Mouse (Mus musculus): ENCODE measurements around the gene Nfia. TPM values are rescaled to one million over a fixed set of nuclear protein-coding genes. Genes with fewer than 3 reads are reported as not detected.
A peak's percentile ranks its signal among the peaks of the same experiment; 100 is the strongest.

The Nfia gene
- total RNA-seq, 4 experiments from 2014 or later = 109 to 137 (median 121) TPM

- DNase-seq (ENCODE audit: low spot score) = no peak
These were observed 6.4 kb upstream of the Nfia start for GRCm38 (mm10) chr4:97766100-97766499.

GRCm38 (mm10) chr4:97767025-97767424 lies 5.5 kb upstream of the Nfia start:
- DNase-seq (ENCODE audit: low spot score) = no peak

DNA sequence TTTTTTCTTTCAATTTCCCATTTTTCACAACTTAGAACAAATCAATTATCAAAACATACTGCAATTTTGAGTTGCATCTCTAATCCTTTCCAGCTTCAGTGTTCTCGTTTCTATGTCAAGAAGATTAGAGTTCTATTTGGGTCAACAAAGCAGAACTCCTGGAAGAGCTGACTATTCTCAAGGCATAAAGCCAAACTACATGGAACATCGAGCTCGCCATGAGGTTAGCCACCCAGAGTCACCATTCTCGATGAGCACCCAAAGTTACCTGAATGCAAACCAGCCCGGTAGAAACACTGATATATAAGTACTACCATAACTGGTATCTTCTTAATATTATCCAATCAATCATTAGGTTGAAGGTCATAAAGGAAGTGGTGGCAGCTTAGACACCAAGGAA lies 5.0 kb upstream of the Nfia start:
- no peak for DNase-seq (ENCODE audit: low spot score)

GRCm38 (mm10) chr4:97769861-97770260 lies 2.7 kb upstream of the Nfia start:
- no peak for DNase-seq (ENCODE audit: low spot score)

DNA sequence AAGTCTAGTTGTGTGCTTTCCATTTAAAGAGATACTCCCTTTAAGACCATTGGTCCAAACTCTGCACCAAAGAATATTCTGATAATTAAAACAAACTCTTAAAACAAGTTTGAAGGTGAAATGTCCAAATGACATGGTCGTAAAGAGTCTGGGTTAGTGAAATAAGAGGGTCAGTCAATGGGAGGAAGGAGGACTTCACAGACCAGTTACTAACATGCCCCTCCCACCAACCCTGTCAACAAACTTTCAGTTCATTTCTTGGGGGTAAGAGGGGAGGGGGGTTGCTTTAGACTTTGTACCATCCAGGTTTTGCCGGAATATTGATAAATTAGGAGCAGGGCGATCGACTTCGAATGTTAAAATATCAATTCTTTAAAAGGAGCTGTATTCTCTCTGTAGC lies 1.1 kb upstream of the Nfia start:
- no peak for DNase-seq (ENCODE audit: low spot score)

DNA sequence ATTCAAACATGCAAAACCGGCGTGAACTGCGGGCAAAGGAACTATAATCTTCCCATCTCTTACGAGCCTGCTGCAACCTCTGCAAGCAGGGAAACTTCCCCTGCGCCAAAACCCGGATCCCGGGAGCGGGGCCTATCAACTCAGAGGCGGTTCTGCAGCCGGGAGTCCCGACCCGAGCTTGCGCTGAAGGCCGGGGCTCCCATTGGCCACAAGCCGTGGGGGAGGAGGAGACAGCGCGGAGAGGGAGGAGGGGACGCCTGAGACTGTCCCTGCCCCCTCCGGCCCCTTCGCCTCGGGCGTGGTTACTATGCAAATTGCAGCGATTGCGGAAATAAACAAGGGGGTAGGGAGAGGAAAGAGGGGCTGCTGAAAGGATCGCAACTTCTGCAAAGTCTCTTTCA lies 450 bp upstream of the Nfia start:
- DNase-seq (ENCODE audit: low spot score) = peak; percentile 99

DNA sequence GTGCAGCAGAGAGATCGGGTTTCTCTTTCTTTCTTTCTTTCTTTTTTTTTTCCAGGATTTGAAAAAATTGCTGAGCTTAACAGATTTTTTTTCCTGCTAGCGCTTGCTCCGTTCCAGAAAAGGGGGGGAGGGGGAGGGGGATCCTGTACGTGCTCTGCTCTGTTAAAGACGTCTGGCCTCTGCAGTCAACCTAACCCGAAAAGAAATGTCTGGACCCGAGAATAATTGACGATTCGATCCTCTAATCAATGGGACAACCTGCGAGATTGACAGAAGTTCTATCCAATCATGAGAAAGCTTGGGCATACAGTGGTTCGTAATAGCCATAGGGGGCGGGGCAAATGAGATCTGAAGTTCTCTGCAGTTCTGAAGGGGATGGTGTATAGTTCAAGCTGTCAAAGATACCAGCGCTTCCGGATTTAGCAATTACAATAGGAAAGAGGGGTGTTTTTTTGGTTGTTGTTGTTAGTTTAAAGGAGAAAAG lies 618 bp downstream of the Nfia start:
- peak; percentile 100 for DNase-seq (ENCODE audit: low spot score)

DNA sequence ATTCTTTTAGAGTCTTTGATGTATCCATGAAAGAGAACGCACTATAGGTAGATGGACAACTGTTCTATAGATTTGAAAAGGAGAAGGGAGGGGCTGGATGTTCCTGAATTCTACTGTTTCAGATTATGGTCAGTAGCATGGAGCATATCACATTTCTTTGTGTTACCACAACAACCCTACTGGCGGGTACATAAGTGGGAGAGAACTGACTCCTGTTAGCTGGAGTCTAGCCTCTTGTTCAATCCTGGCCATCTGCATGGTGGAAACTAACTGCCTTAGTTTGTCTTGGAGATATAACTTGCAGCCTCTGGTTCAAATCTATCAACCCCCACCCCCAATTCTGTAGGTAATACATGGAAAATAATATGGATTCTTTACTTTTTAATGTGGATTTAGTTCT lies 1.3 kb downstream of the Nfia start:
- no peak for DNase-seq (ENCODE audit: low spot score)

DNA sequence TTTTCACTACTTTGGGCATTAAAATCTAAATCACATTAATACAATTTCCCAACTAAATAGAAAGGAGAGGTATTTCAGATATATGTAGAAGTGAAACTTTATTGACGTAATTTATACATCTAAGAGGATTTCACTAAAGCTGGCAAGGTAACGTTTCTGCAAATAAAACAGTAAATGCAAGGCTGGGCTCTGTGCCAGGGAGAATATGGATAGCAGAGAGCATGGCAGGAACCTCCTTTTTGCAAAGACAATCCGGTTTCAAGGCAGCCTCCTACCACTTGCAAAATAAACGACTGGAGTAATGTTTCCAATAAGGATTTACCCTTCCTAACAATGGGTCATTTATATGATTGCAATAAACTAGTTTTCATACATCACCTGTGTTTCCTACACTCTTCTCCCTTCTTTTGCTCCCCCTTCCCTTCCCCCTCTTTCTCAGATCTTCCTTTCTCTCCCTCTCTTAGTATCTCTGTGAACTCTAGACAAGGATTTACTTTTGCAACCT lies 2.0 kb downstream of the Nfia start:
- DNase-seq (ENCODE audit: low spot score) = no peak

DNA sequence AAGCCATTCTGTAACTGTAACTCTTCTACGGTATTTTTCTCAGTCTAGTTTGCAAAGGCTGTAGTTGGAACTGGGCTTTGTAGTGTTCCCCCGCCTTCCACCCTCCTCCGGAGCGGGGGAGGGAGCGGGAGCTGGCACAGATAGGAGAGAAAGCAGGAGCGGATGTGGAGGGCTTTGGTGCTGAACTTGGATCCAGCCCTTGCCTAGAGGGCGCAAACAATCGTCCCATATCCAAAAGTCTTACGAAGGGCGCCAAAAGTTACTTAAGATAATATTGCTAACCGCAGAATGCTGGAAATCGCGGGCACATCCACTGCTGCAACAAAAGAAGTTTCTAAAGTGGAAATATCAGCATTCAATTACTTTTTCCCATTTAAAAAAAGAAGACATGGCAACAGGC lies 2.5 kb downstream of the Nfia start:
- DNase-seq (ENCODE audit: low spot score) = peak; percentile 82

- no peak for DNase-seq (ENCODE audit: low spot score)
These were observed 3.1 kb downstream of the Nfia start for GRCm38 (mm10) chr4:97775494-97776265.

DNA sequence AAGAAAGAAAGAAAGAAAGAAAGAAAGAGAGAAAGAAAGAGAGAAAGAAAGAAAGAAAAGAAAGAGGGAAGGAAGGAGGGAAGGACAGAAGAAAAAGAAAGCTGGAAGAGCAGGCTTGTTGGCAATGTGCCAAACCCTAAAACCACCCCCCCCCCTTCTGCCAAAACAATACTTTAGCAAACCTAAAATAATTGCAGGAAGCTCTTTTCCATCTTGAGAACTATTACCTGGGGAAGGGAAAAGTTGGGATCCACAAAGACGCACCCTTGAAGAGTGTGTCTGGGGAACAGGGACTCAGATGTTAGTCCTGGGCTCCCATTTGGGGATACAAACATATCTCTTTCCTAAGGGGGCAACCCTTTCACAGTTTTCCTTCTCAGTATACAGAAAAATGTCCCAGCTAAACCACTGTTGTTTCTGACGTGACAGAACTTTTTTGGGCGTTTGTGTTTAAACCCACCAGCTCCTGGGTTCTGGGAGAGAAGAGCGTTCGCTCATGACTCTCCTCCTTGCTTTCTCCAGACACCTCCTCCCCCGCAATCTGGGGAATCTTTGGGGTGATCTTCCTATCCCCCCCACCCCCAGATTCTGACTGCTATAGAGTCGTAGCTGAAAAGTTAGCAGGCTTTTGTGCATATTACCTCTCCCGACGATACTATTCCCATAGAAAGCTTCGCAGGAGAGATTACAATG lies 4.0 kb downstream of the Nfia start:
- DNase-seq (ENCODE audit: low spot score) = no peak

- no peak for DNase-seq (ENCODE audit: low spot score)
These were observed 4.7 kb downstream of the Nfia start for GRCm38 (mm10) chr4:97777081-97777705.

GRCm38 (mm10) chr4:97777706-97778176 lies 5.2 kb downstream of the Nfia start, which contains the start of gene E130114P18Rik:
TSS of gene E130114P18Rik (minus strand) at chr4:97778078.
- peak; percentile 60 for DNase-seq (ENCODE audit: low spot score)

DNA sequence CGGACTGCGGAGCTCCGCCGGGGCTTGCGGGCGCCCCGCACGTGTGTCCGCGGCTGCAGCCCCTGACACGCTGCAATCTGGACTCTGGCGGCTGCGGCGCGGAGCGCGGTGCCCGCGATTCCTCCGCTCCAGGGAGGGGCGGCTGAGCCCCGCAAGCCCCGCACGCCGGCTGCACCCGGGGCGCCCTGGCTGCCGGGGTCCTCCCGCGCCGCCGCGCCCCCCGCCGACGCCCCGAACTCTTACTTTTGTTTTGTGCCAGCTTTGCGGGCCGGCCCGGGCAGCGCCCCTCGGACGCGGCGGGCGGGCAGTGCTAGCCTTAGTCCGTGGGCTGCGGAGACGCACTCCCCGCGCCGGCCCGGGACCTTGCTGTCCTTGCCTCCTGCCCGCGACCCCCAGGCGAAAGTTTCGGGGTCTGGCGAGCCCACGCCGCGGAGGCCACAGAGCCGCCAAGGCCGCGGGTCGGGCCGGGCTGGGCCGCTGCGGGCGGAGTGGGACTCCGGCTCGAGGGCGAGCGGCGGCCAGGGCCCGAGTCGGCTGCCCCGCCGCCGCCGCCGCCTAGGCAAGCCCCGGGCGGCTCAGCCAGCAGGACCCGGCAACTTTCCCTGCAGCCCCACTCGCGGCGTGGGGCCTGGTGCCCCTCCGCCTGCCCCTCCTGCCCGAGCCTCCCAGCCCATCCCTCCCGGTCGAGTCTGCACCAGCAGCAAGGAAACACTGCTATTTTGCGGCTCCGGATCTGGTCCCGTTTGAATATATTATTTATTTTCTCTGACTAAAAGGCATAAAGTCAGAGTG lies 5.9 kb downstream of the Nfia start:
- no peak for DNase-seq (ENCODE audit: low spot score)

DNA sequence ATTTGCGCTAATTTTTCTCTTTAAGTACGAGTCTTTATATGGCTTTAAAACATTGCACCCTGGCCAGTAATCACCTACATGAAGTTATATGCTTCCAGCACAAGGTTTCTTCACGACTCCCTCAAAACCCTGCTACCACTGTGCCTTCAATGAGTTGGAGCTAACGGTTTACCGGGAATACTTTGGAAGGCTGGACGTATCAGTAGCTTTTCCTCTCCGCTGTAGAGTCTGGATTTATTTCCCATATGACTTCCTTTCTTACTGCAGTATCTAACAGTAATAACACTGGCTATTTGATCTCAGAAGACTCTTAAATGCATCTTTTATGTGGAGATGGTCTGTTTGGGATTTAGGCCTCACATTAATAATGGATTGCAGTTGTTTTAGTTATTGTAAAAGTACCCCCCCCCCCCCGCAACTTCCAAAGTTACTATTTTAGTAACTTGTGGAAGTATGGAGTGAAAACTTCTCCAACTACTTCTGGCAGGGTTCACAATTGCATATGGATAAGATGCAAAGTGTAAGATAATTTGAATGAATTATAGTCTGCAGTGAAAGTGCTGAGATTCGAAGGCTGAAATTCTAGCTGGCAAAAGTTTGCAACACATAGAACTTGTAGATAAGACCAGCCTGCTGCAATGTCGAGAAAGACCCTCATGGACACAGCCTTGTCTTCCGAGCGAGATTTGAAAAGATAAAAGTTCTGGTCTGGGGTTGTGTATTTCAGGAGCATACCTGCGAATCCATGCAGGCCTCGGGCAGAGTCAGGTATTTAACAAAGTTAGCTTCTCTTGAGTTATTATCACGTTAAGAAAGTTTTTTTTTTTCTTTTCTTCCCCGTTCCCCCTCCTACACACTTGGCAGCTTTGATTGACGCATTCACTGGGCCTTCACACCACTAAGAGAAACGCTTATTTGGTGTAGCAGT lies 6.7 kb downstream of the Nfia start:
- no peak for DNase-seq (ENCODE audit: low spot score)

DNA sequence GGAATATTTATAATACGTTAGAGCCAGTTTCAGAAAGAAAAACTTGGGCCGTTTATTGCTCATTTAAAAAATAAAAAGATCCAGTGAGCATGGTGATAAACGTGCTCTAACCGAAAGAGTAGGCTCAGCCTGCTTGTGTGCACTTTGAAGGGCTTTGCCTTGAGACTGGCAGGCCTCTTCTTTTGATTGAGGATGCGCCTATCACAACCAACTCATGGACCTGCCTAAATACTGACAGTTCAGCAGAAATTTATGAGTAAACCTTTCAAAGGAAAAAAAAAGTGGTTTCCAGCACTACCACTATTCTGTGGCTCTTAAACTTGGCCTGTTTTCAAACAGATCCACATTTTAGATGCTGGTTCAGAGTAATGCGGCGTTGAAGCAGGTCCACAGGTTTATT lies 7.5 kb downstream of the Nfia start:
- no peak for DNase-seq (ENCODE audit: low spot score)

- DNase-seq (ENCODE audit: low spot score) = no peak
These were observed 8.3 kb downstream of the Nfia start for GRCm38 (mm10) chr4:97780666-97781435.

DNA sequence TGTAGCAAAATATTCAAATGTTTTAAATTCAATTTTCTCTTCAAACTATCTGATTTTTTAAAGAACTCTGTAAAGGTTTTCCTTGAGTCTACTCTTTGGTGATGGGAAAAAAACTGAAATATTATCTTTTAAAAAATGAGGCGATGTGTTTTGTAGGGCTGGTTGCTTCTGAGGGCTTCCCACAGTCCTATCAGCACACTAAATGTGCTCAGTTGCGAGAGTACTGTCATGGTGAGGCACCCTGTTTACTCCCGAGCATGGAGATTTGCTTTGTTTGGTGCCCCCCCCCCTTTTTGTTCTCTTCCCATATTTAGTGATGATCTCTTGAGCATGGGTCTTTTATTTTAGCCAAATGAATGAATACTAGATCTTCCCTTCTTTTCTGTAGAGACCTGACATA lies 9.5 kb downstream of the Nfia start:
- DNase-seq (ENCODE audit: low spot score) = no peak

- no peak for DNase-seq (ENCODE audit: low spot score)
These were observed 10.0 kb downstream of the Nfia start for GRCm38 (mm10) chr4:97782497-97782896.
